Mouse (Mus musculus) limb, embryonic 15.5 days (tissue): ENCODE data around the gene Tfdp2. TPM values are rescaled to one million over a fixed set of nuclear protein-coding genes. Genes with fewer than 3 reads are reported as not detected.

Source experiments
- ATAC-seq: fragments of 200-750 bp; cut with Nextera tagmentation; 2 replicates; pipeline ENCODE4 v1.8.0; 2017; ENCODE audit warnings: low read depth, moderate TSS enrichment; ENCODE audit not compliant: insufficient number of reproducible peaks, low FRiP score, low TSS enrichment
- H3K27ac ChIP-seq: fragments of 300-500 bp; sonication (generic); 2 replicates; pipeline ENCODE4 v1.5.1; 2015; ENCODE audit warnings: moderate library complexity, mild to moderate bottlenecking, inconsistent platforms
- H3K27me3 ChIP-seq: fragments of 300-500 bp; sonication (generic); 2 replicates; pipeline ENCODE4 v1.6.1; 2015; ENCODE audit warnings: inconsistent platforms
- H3K36me3 ChIP-seq: fragments of 300-500 bp; sonication (generic); 2 replicates; pipeline ENCODE4 v1.6.1; 2015; ENCODE audit warnings: inconsistent platforms
- H3K4me1 ChIP-seq: fragments of 300-500 bp; sonication (generic); 2 replicates; pipeline ENCODE4 v1.6.1; 2015; ENCODE audit warnings: inconsistent platforms
- H3K4me2 ChIP-seq: fragments of 300-500 bp; sonication (generic); 2 replicates; pipeline ENCODE4 v1.6.1; 2015; ENCODE audit warnings: mild to moderate bottlenecking, inconsistent platforms
- H3K4me3 ChIP-seq: fragments of 300-500 bp; sonication (generic); 2 replicates; pipeline ENCODE4 v1.5.1; 2015; ENCODE audit warnings: mild to moderate bottlenecking, inconsistent platforms
- H3K9ac ChIP-seq: fragments of 300-500 bp; sonication (generic); 2 replicates; pipeline ENCODE4 v1.6.1; 2015; ENCODE audit warnings: inconsistent platforms
- H3K9me3 ChIP-seq: fragments of 300-500 bp; sonication (generic); 2 replicates; pipeline ENCODE4 v1.6.1; 2016; ENCODE audit warnings: inconsistent platforms
- WGBS: fragments of 180-500 bp; shearing (Covaris S2); methylation state at CpG from one replicate; pipeline ENCODE4 v1.1.7; 2015; 5-methylcytosine and 5-hydroxymethylcytosine counted together
- polyA plus RNA-seq: library from polyadenylated mRNA; unstranded; fragments of >200 nt; fragmentation: Nextera tagmentation; extraction: Ambion mirVana; gene quantifications from 2 replicates; pipeline ENCODE4 v1.2.1, GENCODE M21; 2015

Tfdp2 gene
- polyA plus RNA-seq, 1 experiment from 2014 or later = 30.0 TPM

DNA sequence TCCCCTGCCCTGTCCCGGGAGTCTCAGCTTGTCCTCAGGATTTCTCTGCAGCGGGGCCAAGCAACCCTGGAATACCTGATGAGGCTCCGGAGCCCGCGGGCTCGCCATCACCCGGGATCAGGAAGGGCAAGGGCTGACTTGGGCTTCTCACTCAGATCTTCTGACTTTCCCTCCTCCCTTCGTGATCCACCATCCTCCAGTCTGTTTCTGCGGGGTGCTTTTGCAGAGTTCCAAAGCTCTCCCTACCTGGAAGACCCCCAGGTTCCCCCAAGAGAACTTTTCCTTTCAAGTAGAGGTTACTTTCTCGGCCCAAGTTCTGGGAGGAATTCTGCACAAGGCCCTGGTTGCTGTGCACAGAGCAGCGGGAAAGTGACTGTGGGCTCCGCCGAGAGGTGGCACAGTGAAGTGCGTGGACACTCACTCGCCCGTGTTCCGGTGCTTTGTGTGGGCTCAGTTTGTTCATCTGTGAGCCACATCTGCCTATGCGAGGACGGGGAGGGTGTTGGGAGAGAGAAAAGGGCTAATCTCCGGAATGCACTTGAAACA lies 634 bp downstream of the Tfdp2 start:
- H3K4me2 ChIP-seq = peak overlapping the region; percentile 91
- peak overlapping the region; percentile 82 for H3K27ac ChIP-seq
- no peaks in the 10 kb centered on the region for H3K9me3 ChIP-seq
- H3K27me3 ChIP-seq = no peaks in the 10 kb centered on the region
- under 1% methylated on average over 20 of the region's 20 CpGs for WGBS
- peak overlapping the region; percentile 79 for H3K9ac ChIP-seq
- H3K4me3 ChIP-seq = peak overlapping the region; percentile 87
- no peak for ATAC-seq
- peaks cover 18% of the 10 kb centered on the region for H3K4me1 ChIP-seq
- no peaks in the 10 kb centered on the region for H3K36me3 ChIP-seq

DNA sequence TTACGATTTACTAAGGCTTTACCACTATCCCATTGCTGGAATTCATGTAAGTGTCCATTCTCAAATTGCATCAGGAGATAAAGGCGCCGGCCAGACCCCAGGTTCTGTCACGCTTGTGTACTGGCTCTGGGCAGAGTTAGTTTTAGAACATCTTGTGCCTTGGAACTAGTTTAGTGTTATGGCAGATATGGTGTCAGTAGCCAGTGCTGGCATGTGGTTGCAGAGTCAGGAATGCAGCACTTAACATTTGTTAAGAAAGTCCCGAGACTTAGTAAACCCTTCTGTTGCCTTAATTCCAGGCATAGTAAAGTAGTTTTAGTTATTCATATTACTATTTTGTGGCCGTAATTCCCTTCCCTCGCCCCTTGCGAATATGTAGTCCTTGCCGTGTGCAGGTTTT lies 1.7 kb downstream of the Tfdp2 start:
- Histone ChIP-seq H3K4me3 (peak overlapping the region; percentile 87), H3K4me1 (peaks cover 18% of the 10 kb centered on the region), H3K36me3 (no peaks in the 10 kb centered on the region), H3K4me2 (peak overlapping the region; percentile 91; the same call in 1 of the 2 replicates), H3K9ac (no peak overlapping the region), H3K27ac (no peak overlapping the region), H3K9me3 (no peaks in the 10 kb centered on the region), H3K27me3 (no peaks in the 10 kb centered on the region)
- WGBS = 65% methylated on average over 9 of the region's 9 CpGs
- no peak for ATAC-seq

DNA sequence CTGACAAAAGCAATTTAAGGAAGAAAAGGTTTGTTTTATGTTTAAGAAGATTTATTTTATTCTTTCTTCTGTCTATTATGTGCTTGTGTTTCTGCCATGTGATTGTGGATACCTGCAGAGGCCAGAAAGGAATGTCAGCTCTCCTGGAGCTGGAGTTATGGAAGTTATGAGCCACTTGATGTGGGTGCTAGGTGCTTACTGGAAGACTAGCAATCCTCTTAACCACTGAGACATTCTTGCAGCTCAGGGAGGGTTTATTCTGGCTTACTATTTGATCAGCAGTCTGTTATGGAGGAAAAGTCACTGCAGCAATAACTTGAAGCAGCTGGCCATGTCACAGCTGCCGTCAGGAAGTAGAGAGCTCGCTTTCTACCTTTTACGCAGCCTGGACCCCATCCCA lies 7.6 kb downstream of the Tfdp2 start:
- no peaks in the 10 kb centered on the region for H3K4me1 ChIP-seq
- no peak overlapping the region for H3K27ac ChIP-seq
- no peaks in the 10 kb centered on the region for H3K9me3 ChIP-seq
- no peak overlapping the region for H3K9ac ChIP-seq
- no peak overlapping the region for H3K4me2 ChIP-seq
- no peaks in the 10 kb centered on the region for H3K27me3 ChIP-seq
- no peak overlapping the region for H3K4me3 ChIP-seq
- H3K36me3 ChIP-seq = peaks cover 10% of the 10 kb centered on the region; the same call in 1 of the 2 replicates
- no peak for ATAC-seq
- WGBS = 64% methylated on average over 3 of the region's 3 CpGs

DNA sequence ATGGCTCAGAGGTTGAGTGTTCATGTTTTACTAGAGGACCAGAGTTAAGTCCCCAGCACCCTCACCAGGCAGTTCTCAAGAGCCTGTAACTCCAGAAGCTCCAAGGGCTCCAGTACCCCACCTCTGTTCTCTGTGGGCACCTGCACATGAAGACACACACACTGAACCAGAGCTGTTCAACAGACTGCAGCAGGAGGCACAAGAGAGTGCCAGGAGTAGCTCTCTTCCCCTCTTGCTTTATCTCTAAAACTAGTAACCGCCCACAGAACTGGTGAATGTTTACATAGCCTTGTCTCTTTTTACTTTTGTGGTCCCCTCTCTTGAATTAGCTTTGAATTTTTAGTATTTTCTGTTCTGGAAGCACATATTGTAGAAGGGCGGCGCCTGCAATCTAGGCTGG lies 11.4 kb downstream of the Tfdp2 start:
- H3K9me3 ChIP-seq = no peaks in the 10 kb centered on the region
- no peak overlapping the region for H3K27ac ChIP-seq
- H3K4me3 ChIP-seq = no peak overlapping the region
- WGBS = 93% methylated on average over 3 of the region's 3 CpGs
- no peaks in the 10 kb centered on the region for H3K27me3 ChIP-seq
- H3K4me2 ChIP-seq = no peak overlapping the region
- H3K4me1 ChIP-seq = no peaks in the 10 kb centered on the region
- H3K9ac ChIP-seq = no peak overlapping the region
- H3K36me3 ChIP-seq = peaks cover 10% of the 10 kb centered on the region; the same call in 1 of the 2 replicates
- ATAC-seq = no peak

DNA sequence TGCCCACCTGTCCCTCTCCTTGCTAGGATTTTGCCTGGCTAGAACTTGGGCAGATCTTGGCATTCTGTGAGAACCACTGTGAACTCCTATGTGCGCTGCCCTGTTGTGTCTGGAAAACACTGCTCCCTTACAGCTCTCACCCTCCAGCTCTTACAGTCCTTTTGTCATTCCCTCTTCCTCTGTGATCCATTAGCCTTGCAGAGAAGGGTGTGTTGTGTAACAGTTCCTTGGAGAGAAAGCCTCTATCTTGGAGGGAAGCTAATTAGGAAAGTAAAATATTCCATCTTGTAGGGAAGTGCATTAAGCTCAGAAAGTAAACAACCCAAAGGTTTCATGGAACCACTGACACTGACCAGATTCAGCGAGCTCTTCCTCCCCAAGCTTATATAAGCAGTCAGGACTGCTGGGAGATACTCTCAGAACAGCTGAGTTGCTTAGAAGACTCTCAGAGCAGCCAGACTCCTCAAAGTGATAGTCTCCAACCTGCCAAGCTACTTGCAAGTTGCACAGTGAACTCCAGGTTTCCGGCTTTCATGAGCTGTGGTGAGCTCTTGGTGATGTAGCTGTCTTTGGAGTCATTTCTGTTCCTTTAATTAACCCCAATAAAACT lies 17.1 kb downstream of the Tfdp2 start:
- 0 out of 2 replicates have a peak, but pooled peaks cover 2% of the 10 kb centered on the region for H3K36me3 ChIP-seq
- H3K4me3 ChIP-seq = no peak overlapping the region
- H3K4me1 ChIP-seq = no peaks in the 10 kb centered on the region
- H3K9ac ChIP-seq = no peak overlapping the region
- no peak overlapping the region for H3K4me2 ChIP-seq
- 84% methylated on average over 3 of the region's 3 CpGs for WGBS
- no peaks in the 10 kb centered on the region for H3K27me3 ChIP-seq
- H3K9me3 ChIP-seq = no peaks in the 10 kb centered on the region
- ATAC-seq = no peak
- no peak overlapping the region for H3K27ac ChIP-seq

DNA sequence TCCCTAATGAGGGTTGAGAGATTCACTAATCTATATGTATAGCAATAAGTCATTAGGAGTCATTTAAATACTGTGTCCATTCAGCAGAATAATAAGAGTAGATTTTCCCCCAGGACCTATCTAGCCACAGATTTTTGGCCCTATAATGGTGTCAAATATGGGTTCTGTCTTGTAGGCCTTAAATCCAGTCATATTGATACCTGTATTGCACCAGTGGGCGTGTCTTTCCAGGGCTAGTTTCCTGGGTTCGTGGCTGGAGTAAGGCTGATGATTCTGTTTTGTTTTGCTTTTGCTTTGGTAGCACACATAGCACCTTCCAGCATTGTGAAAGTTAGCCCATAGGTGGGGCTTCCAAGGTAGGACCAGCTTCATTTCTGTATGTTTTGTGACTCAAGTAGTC lies 18.1 kb downstream of the Tfdp2 start:
- Histone ChIP-seq H3K9ac (no peak overlapping the region), H3K4me2 (no peak overlapping the region), H3K36me3 (0 out of 2 replicates have a peak, but pooled peaks cover 2% of the 10 kb centered on the region), H3K4me3 (no peak overlapping the region), H3K9me3 (no peaks in the 10 kb centered on the region), H3K27me3 (no peaks in the 10 kb centered on the region), H3K4me1 (no peaks in the 10 kb centered on the region), H3K27ac (no peak overlapping the region)
- ATAC-seq = no peak
- 85% methylated on average over 2 of the region's 2 CpGs for WGBS

DNA sequence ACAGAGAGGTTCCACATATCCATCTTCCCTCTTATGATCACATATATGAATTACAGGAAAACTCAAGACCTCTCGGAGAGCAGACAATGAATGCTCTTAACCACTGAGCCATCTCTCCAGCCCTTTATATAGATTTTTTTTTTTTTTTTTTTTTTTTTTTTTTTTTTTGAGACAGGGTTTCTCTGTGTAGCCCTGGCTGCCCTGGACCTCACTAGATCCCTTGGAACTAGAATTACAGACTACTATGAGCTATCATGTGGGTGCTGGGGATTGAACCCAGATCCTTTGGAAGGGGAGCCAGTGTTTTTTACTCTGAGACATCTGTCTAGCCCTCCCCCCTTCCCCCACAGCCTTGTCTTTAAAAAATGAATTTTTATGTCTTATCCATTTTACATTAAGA lies 21.2 kb downstream of the Tfdp2 start:
- Histone ChIP-seq H3K9ac (no peak overlapping the region), H3K27ac (no peak overlapping the region), H3K9me3 (no peaks in the 10 kb centered on the region), H3K4me1 (no peaks in the 10 kb centered on the region), H3K36me3 (0 out of 2 replicates have a peak, but pooled peaks cover 2% of the 10 kb centered on the region), H3K4me3 (no peak overlapping the region), H3K4me2 (no peak overlapping the region), H3K27me3 (no peaks in the 10 kb centered on the region)
- WGBS = 96% methylated on average over 1 of the region's 1 CpGs
- ATAC-seq = no peak

DNA sequence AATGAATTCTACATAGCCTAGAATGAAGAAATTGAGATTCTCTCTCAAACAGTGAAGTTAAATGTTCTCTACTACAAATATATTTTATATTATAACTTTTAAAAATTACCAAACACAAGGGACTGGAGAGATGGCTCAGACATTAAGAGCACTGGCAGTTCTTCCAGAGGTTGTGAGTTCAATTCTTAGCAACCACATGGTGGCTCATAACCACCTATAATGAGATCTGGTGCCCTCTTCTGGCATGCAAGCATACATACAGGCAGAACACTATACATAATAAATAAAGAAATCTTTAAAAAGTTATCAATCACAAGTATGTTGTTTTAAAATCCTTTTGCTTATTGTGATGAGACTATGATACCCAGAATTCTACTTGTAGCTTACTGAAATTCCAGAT lies 21.7 kb downstream of the Tfdp2 start:
- no peaks in the 10 kb centered on the region for H3K27me3 ChIP-seq
- 0 out of 2 replicates have a peak, but pooled peaks cover 2% of the 10 kb centered on the region for H3K36me3 ChIP-seq
- ATAC-seq = no peak
- H3K9me3 ChIP-seq = no peaks in the 10 kb centered on the region
- H3K9ac ChIP-seq = no peak overlapping the region
- H3K4me1 ChIP-seq = no peaks in the 10 kb centered on the region
- H3K4me2 ChIP-seq = no peak overlapping the region
- no peak overlapping the region for H3K4me3 ChIP-seq
- H3K27ac ChIP-seq = no peak overlapping the region

DNA sequence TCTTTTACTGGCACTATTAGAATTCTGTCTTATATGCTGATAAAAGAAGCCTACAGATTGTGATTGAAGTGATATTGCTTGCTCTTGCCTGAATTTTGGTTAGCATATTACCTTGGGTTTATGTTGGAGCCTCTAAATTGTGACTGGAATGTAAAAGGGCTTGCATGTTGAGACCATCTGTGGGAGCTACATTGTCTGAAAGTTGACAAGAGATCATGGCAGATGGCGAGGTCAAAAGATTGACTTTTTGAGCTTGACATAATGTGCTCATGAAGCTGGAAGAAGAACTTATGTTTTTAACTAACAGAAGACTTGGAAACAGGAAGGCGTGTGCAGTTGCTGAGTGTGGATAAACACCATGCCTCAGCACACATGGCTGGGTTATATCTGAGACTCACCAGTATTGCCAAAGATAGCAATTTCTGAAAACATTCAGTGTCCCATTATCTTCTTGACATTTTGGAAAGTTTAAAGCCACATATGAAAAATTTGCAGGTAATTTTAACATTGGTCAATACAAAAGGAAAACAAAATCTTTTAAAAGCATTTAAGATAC lies 23.1 kb downstream of the Tfdp2 start:
- Histone ChIP-seq H3K27me3 (no peaks in the 10 kb centered on the region), H3K9ac (no peak overlapping the region), H3K4me1 (no peaks in the 10 kb centered on the region), H3K4me2 (no peak overlapping the region), H3K4me3 (no peak overlapping the region), H3K36me3 (0 out of 2 replicates have a peak, but pooled peaks cover 2% of the 10 kb centered on the region), H3K27ac (no peak overlapping the region), H3K9me3 (no peaks in the 10 kb centered on the region)
- no peak for ATAC-seq
- 72% methylated on average over 2 of the region's 2 CpGs for WGBS

DNA sequence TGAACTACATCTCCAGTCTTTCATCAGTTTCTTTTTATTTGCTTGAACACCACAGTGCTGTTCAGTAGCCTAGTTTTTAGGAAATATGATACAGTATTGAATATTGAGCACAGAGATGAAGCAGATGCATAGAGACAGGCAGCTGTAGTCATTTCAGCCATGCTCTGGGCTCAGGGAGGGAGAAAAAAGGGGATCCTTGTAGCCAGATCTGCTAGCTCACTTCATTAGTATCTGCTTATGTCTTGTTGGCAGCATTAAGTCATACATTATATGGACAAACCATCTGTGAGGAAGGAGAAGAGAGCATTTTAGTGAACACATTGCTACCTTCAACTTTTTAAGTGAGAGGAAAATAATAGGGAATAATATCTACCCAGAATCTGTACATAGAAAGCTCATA lies 24.3 kb downstream of the Tfdp2 start:
- ATAC-seq = no peak
- H3K27ac ChIP-seq = no peak overlapping the region

DNA sequence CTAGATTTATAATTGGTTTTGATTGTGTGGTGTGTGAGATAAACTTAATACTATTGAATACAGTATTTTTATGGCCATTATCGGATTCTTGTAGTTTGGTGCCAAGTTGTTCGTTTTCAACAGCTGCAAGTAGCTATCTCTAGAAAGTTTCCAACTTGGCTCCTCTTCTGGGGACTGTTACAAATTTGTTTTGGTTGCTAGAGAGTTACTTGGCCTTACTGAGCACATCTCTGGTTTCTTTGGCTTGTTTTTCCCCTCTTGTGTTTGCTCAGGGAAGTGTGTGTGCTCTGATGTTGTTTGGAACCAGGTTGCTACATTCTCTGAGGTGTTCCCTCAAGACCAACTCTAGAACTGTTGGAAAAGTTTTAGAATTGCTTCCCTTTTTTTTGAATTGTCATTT lies 27.2 kb downstream of the Tfdp2 start:
- no peak overlapping the region for H3K4me3 ChIP-seq
- H3K27ac ChIP-seq = no peak overlapping the region
- WGBS = 50% methylated on average over 2 of the region's 2 CpGs
- no peaks in the 10 kb centered on the region for H3K4me1 ChIP-seq
- H3K9me3 ChIP-seq = no peaks in the 10 kb centered on the region
- no peak overlapping the region for H3K9ac ChIP-seq
- no peak for ATAC-seq
- no peaks in the 10 kb centered on the region for H3K27me3 ChIP-seq
- H3K36me3 ChIP-seq = no peaks in the 10 kb centered on the region
- H3K4me2 ChIP-seq = no peak overlapping the region

More for the DNA sequence above, 24.3 kb downstream of the Tfdp2 start:
- no peaks in the 10 kb centered on the region for H3K36me3 ChIP-seq
- H3K9ac ChIP-seq = no peak overlapping the region
- H3K4me2 ChIP-seq = no peak overlapping the region
- no peaks in the 10 kb centered on the region for H3K9me3 ChIP-seq
- H3K27me3 ChIP-seq = no peaks in the 10 kb centered on the region
- no peak overlapping the region for H3K4me3 ChIP-seq
- H3K4me1 ChIP-seq = no peaks in the 10 kb centered on the region

DNA sequence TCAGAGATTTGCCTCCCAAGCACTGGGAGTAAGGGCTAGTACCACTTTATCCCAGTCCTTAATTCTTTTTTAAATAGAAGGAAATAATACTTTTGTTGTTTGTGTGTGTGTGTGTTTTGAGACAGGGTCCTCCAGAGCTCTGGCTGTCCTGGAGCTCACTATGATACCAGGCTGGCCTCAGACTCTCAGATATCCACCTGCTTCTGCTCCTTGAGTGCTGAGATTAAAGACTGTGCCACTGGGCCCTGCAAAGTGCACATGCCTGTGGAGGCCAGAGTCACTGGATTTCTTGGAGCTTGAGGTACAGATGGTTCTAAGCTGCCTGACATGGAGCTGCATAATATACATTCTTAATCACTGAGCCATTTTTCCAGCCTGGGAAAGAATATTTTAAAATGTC lies 32.2 kb downstream of the Tfdp2 start:
- Histone ChIP-seq H3K27ac (no peak overlapping the region), H3K4me3 (no peak overlapping the region), H3K27me3 (no peaks in the 10 kb centered on the region), H3K9ac (no peak overlapping the region), H3K9me3 (no peaks in the 10 kb centered on the region), H3K4me2 (no peak overlapping the region), H3K36me3 (no peaks in the 10 kb centered on the region), H3K4me1 (no peaks in the 10 kb centered on the region)
- no peak for ATAC-seq
